Mouse (Mus musculus) myocyte (in vitro differentiated cells): ENCODE data around the gene St8sia1. TPM values are rescaled to one million over a fixed set of nuclear protein-coding genes. Genes with fewer than 3 reads are reported as not detected.

Experiments
- H3K27me3 ChIP-seq: one replicate; pipeline ENCODE4 v1.6.1; 2011; ENCODE audit not compliant: control insufficient read depth, insufficient read depth, insufficient read length
- H3K36me3 ChIP-seq: one replicate; pipeline ENCODE4 v1.6.1; 2011; ENCODE audit not compliant: control insufficient read depth, insufficient read depth
- H3K4me2 ChIP-seq: one replicate; pipeline ENCODE4 v1.6.1; 2011; ENCODE audit warnings: low read depth, control low read depth
- H3K4me3 ChIP-seq: one replicate; pipeline ENCODE4 v1.5.1; 2011; ENCODE audit warnings: mild to moderate bottlenecking, control low read depth, moderate library complexity
- H3K79me2 ChIP-seq: one replicate; pipeline ENCODE4 v1.6.1; 2011; ENCODE audit not compliant: control insufficient read depth, insufficient read depth
- H3ac ChIP-seq: one replicate; pipeline ENCODE4 v1.6.1; 2011; ENCODE audit not compliant: control insufficient read depth, insufficient read length
- CEBPB ChIP-seq: IDR thresholded peaks from 2 replicates; pipeline ENCODE4 v1.6.1; 2011; ENCODE audit warnings: mild to moderate bottlenecking, moderate library complexity; ENCODE audit not compliant: poor library complexity, insufficient read depth, severe bottlenecking
- E2F4 ChIP-seq: IDR thresholded peaks from one replicate; pipeline ENCODE4 v1.6.1; 2011; ENCODE audit warnings: mild to moderate bottlenecking, control low read depth, moderate library complexity; ENCODE audit not compliant: insufficient read depth
- MAX ChIP-seq: IDR thresholded peaks from one replicate; pipeline ENCODE4 v1.6.1; 2011; ENCODE audit warnings: low read depth, mild to moderate bottlenecking, control low read depth
- MYOD1 ChIP-seq, 3 experiments: IDR thresholded peaks; one replicate each; pipeline ENCODE4 v1.6.1; 2011; ENCODE audit warnings: control low read depth in 2 of 3, low read depth in 2 of 3, mild to moderate bottlenecking in 2 of 3, moderate library complexity in 1 of 3; ENCODE audit not compliant: insufficient read length in 2 of 3, control insufficient read depth in 1 of 3
- MYOG ChIP-seq, 3 experiments: IDR thresholded peaks; one replicate each; pipeline ENCODE4 v1.6.1; 2011; ENCODE audit warnings: control low read depth in 2 of 3, low read depth in 2 of 3, mild to moderate bottlenecking in 2 of 3; ENCODE audit not compliant: insufficient read length in 2 of 3, control insufficient read depth in 1 of 3, insufficient read depth in 1 of 3
- POLR2A ChIP-seq: IDR thresholded peaks from one replicate; pipeline ENCODE4 v1.6.1; 2011; ENCODE audit warnings: low read depth, mild to moderate bottlenecking, control low read depth, moderate library complexity; ENCODE audit not compliant: insufficient read length
- POLR2AphosphoS2 ChIP-seq: IDR thresholded peaks from one replicate; pipeline ENCODE4 v1.6.1; 2011; ENCODE audit warnings: low read depth, control low read depth; ENCODE audit not compliant: insufficient read length
- REST ChIP-seq: IDR thresholded peaks from one replicate; pipeline ENCODE4 v1.6.1; 2011; ENCODE audit warnings: mild to moderate bottlenecking, control low read depth, moderate library complexity; ENCODE audit not compliant: insufficient read depth, insufficient read length
- SRF ChIP-seq: IDR thresholded peaks from one replicate; pipeline ENCODE4 v1.6.1; 2011; ENCODE audit warnings: low read depth; ENCODE audit not compliant: control insufficient read depth, insufficient read length
- TCF12 ChIP-seq: IDR thresholded peaks from one replicate; pipeline ENCODE4 v1.6.1; 2011; ENCODE audit warnings: mild to moderate bottlenecking, control low read depth; ENCODE audit not compliant: poor library complexity, insufficient read depth, severe bottlenecking
- TCF3 ChIP-seq: IDR thresholded peaks from one replicate; pipeline ENCODE4 v1.6.1; 2011; ENCODE audit warnings: low read depth, control low read depth; ENCODE audit not compliant: insufficient read length
- USF1 ChIP-seq: IDR thresholded peaks from one replicate; pipeline ENCODE4 v1.6.1; 2011; ENCODE audit warnings: low read depth, mild to moderate bottlenecking, control low read depth, moderate library complexity
- polyA plus RNA-seq: library from polyadenylated mRNA; unstranded; fragments of >200 nt; fragmentation: generic; extraction: Trizol; gene quantifications from one replicate; pipeline ENCODE4 v1.2.1, GENCODE M21; 2012; ENCODE audit warnings: missing spikeins

The St8sia1 gene
- polyA plus RNA-seq, 1 experiment: 0.02 TPM

GRCm38 (mm10) chr6:142830221-142830620 is 134.0 kb downstream of the St8sia1 start:
- TF ChIP-seq SRF (no peak), POLR2AphosphoS2 (no peak), MAX (no peak), TCF12 (no peak)
- Histone ChIP-seq H3K4me3 (no peak overlapping the region), H3K79me2 (no peaks in the 10 kb centered on the region), H3K4me2 (no peak overlapping the region), H3K27me3 (no peaks in the 10 kb centered on the region), H3K36me3 (no peaks in the 10 kb centered on the region), H3ac (no peak overlapping the region)

GRCm38 (mm10) chr6:142825449-142825848 is 138.8 kb downstream of the St8sia1 start:
- Histone ChIP-seq H3K4me2 (no peak overlapping the region), H3K27me3 (no peaks in the 10 kb centered on the region), H3K36me3 (no peaks in the 10 kb centered on the region), H3ac (no peak overlapping the region), H3K79me2 (no peaks in the 10 kb centered on the region), H3K4me3 (no peak overlapping the region)
- no peak for TF ChIP-seq USF1
- TF ChIP-seq MAX: no peak
- no peak for TF ChIP-seq REST
- TF ChIP-seq MYOD1 (IDR thresholded peaks at IDR 0.05; ENCODE audit: control insufficient read depth in 1 of 3, insufficient read length in 2 of 3, low read depth in 2 of 3): no peak
- TF ChIP-seq TCF3: no peak
- TF ChIP-seq E2F4: no peak
- TF ChIP-seq TCF12: no peak

- Histone ChIP-seq H3K4me3 (no peak overlapping the region), H3K36me3 (no peaks in the 10 kb centered on the region), H3K27me3 (no peaks in the 10 kb centered on the region), H3K4me2 (no peak overlapping the region), H3K79me2 (no peaks in the 10 kb centered on the region), H3ac (no peak overlapping the region)
- TF ChIP-seq POLR2A (no peak), E2F4 (no peak), USF1 (no peak), MYOD1 (IDR thresholded peaks at IDR 0.05; ENCODE audit: control insufficient read depth in 1 of 3, insufficient read length in 2 of 3, low read depth in 2 of 3) (no peak), TCF3 (no peak), REST (no peak), MAX (no peak), CEBPB (no peak), POLR2AphosphoS2 (no peak), SRF (no peak), MYOG (IDR thresholded peaks at IDR 0.05; ENCODE audit: control insufficient read depth in 1 of 3, insufficient read depth in 1 of 3, insufficient read length in 2 of 3, low read depth in 2 of 3) (no peak), TCF12 (no peak)
Measured at GRCm38 (mm10) chr6:142823008-142823787, 141.1 kb downstream of the St8sia1 start.

- H3K4me3 ChIP-seq: no peak overlapping the region
- H3K4me2 ChIP-seq: no peak overlapping the region
- no peaks in the 10 kb centered on the region for H3K79me2 ChIP-seq
- H3K36me3 ChIP-seq: no peaks in the 10 kb centered on the region
- no peak overlapping the region for H3ac ChIP-seq
- no peak for TF ChIP-seq CEBPB
- TF ChIP-seq MYOG (IDR thresholded peaks at IDR 0.05; ENCODE audit: control insufficient read depth in 1 of 3, insufficient read depth in 1 of 3, insufficient read length in 2 of 3, low read depth in 2 of 3): no peak
- TF ChIP-seq E2F4: no peak
- no peak for TF ChIP-seq TCF3
- TF ChIP-seq USF1: no peak
- no peak for TF ChIP-seq MYOD1 (IDR thresholded peaks at IDR 0.05; ENCODE audit: control insufficient read depth in 1 of 3, insufficient read length in 2 of 3, low read depth in 2 of 3)
- H3K27me3 ChIP-seq: no peaks in the 10 kb centered on the region
Measured at GRCm38 (mm10) chr6:142818306-142818705, 145.9 kb downstream of the St8sia1 start.

- TF ChIP-seq TCF3 (no peak), USF1 (no peak), TCF12 (no peak), POLR2AphosphoS2 (no peak), REST (no peak), MYOD1 (IDR thresholded peaks at IDR 0.05; ENCODE audit: control insufficient read depth in 1 of 3, insufficient read length in 2 of 3, low read depth in 2 of 3) (no peak), MYOG (IDR thresholded peaks at IDR 0.05; ENCODE audit: control insufficient read depth in 1 of 3, insufficient read depth in 1 of 3, insufficient read length in 2 of 3, low read depth in 2 of 3) (no peak), MAX (no peak), POLR2A (no peak), E2F4 (no peak), SRF (no peak), CEBPB (no peak)
- no peak overlapping the region for H3ac ChIP-seq
- no peak overlapping the region for H3K4me3 ChIP-seq
- H3K4me2 ChIP-seq: no peak overlapping the region
- H3K79me2 ChIP-seq: no peaks in the 10 kb centered on the region
- no peaks in the 10 kb centered on the region for H3K36me3 ChIP-seq
- H3K27me3 ChIP-seq: no peaks in the 10 kb centered on the region
Measured at GRCm38 (mm10) chr6:142815513-142815912, 148.7 kb downstream of the St8sia1 start.
